Mouse (Mus musculus): ENCODE measurements around the gene Atpif1.

GRCm38 (mm10) chr4:132518066-132518465 lies 15.4 kb downstream of the Atpif1 start:
- TF ChIP-seq CTCF (IDR thresholded peaks at IDR 0.05; ENCODE audit: insufficient read depth, low read length) (no peak), POLR2A (IDR thresholded peaks at IDR 0.05; ENCODE audit: borderline replicate concordance, extremely low read depth, low read depth, low read length) (no peak)
